Mouse (Mus musculus) lung, adult 2 months (tissue): ENCODE measurements around the gene Psmc3ip. TPM values are rescaled to one million over a fixed set of nuclear protein-coding genes. Genes with fewer than 3 reads are reported as not detected.

ENCODE experiments used
- DNase-seq: peaks from one replicate; pipeline ENCODE4 v3.0.0; 2022
- H3K4me1 ChIP-seq: fragments of 200-500 bp; 2 replicates; pipeline ENCODE4 v1.6.1; 2011; ENCODE audit warnings: low read length; ENCODE audit not compliant: control insufficient read depth, insufficient read depth
- H3K4me3 ChIP-seq: fragments of 200-500 bp; replicated peaks from 2 replicates; pipeline ENCODE3; 2011; ENCODE audit warnings: low read depth, mild to moderate bottlenecking, control low read depth, low read length; ENCODE audit errors: extremely low read depth
- CTCF ChIP-seq: fragments of 200-500 bp; IDR thresholded peaks from 2 replicates; pipeline ENCODE4 v1.5.1; 2011; ENCODE audit warnings: mild to moderate bottlenecking, low read length, control low read depth; ENCODE audit not compliant: insufficient read depth
- POLR2A ChIP-seq: fragments of 200-500 bp; IDR thresholded peaks from 2 replicates; pipeline ENCODE4 v1.6.1; 2011; ENCODE audit warnings: low read depth, mild to moderate bottlenecking, control low read depth, low read length, borderline replicate concordance; ENCODE audit errors: extremely low read depth
- WGBS: fragments of 180-500 bp; shearing (Covaris S2); methylation state at CpG from one replicate; pipeline ENCODE4 v1.1.7; 2018; 5-methylcytosine and 5-hydroxymethylcytosine counted together
- polyA plus RNA-seq: library from polyadenylated mRNA; depleted of rRNA; stranded (reverse); fragments of >200 nt; gene quantifications from 2 replicates; pipeline ENCODE4 v1.2.3, GENCODE M21; 2012

Psmc3ip gene
- polyA plus RNA-seq, 1 experiment = 1.5 TPM

GRCm38 (mm10) chr11:101081659-101082058, 13.6 kb downstream of the Psmc3ip start:
- 8% methylated on average over 10 of the region's 10 CpGs for WGBS
- no peak for TF ChIP-seq POLR2A
- no peak for TF ChIP-seq CTCF
- DNase-seq = no peak
- peak overlapping the region; percentile 37 for H3K4me3 ChIP-seq
- H3K4me1 ChIP-seq = peaks cover 7% of the 10 kb centered on the region

GRCm38 (mm10) chr11:101080421-101080820, 14.8 kb downstream of the Psmc3ip start:
- peaks cover 3% of the 10 kb centered on the region for H3K4me1 ChIP-seq
- 76% methylated on average over 5 of the region's 5 CpGs for WGBS
- no peak for TF ChIP-seq POLR2A
- no peak for TF ChIP-seq CTCF
- H3K4me3 ChIP-seq = no peak overlapping the region
- no peak for DNase-seq

GRCm38 (mm10) chr11:101079746-101080145, 15.5 kb downstream of the Psmc3ip start:
- no peak for DNase-seq
- 17% methylated on average over 27 of the region's 27 CpGs for WGBS
- Histone ChIP-seq H3K4me1 (peaks cover 3% of the 10 kb centered on the region), H3K4me3 (no peak overlapping the region)
- no peak for TF ChIP-seq POLR2A
- TF ChIP-seq CTCF = no peak

- no peak within 1 kb of the TSS for H3K4me3 ChIP-seq
- H3K4me1 ChIP-seq = peaks cover 2% of the 10 kb centered on the region
- no peak for TF ChIP-seq POLR2A
- TF ChIP-seq CTCF = no peak
- 74% methylated on average over 9 of the region's 9 CpGs for WGBS
- DNase-seq = no peak
Measured at GRCm38 (mm10) chr11:101078121-101078520, 17.1 kb downstream of the Psmc3ip start, which contains the start of gene Hsd17b1. TSS of gene Hsd17b1 (plus strand) at chr11:101078411.

- no peak overlapping the region for H3K4me3 ChIP-seq
- no peak for TF ChIP-seq CTCF
- no peak for TF ChIP-seq POLR2A
- 80% methylated on average over 14 of the region's 14 CpGs for WGBS
- peaks cover 8% of the 10 kb centered on the region for H3K4me1 ChIP-seq
- DNase-seq = no peak
Measured at GRCm38 (mm10) chr11:101071810-101072428, 23.3 kb downstream of the Psmc3ip start.

GRCm38 (mm10) chr11:101070987-101071386, 24.2 kb downstream of the Psmc3ip start:
- WGBS = 77% methylated on average over 6 of the region's 6 CpGs
- DNase-seq = no peak
- H3K4me3 ChIP-seq = no peak overlapping the region
- H3K4me1 ChIP-seq = peaks cover 10% of the 10 kb centered on the region
- TF ChIP-seq POLR2A = no peak
- no peak for TF ChIP-seq CTCF

- Histone ChIP-seq H3K4me3 (peak overlapping the region; percentile 75), H3K4me1 (peaks cover 10% of the 10 kb centered on the region)
- TF ChIP-seq POLR2A (no peak), CTCF (no peak)
- DNase-seq = no peak
- WGBS = under 1% methylated on average over 27 of the region's 36 CpGs
Measured at GRCm38 (mm10) chr11:101070189-101070527, 25.1 kb downstream of the Psmc3ip start.

- TF ChIP-seq POLR2A (peak; percentile 80; the same call in 1 of the 2 replicates), CTCF (no peak)
- peak; percentile 93 for DNase-seq
- 5% methylated on average over 35 of the region's 35 CpGs for WGBS
- Histone ChIP-seq H3K4me1 (peaks cover 11% of the 10 kb centered on the region), H3K4me3 (peak within 1 kb of the TSS; percentile 75)
Measured at GRCm38 (mm10) chr11:101069391-101070188, 25.6 kb downstream of the Psmc3ip start, which contains the start of gene Naglu. TSS of gene Naglu (plus strand) at chr11:101070012.

GRCm38 (mm10) chr11:101066549-101067412, 28.5 kb downstream of the Psmc3ip start:
- H3K4me3 ChIP-seq = peak overlapping the region; percentile 35
- peaks cover 37% of the 10 kb centered on the region for H3K4me1 ChIP-seq
- 18% methylated on average over 18 of the region's 18 CpGs for WGBS
- peak; percentile 83 for DNase-seq
- TF ChIP-seq POLR2A = no peak
- peak; percentile 82 for TF ChIP-seq CTCF
